Mouse (Mus musculus) testis, adult 2 months (tissue): ENCODE measurements around the gene Nfatc2.

ENCODE experiments used
- CTCF ChIP-seq: fragments of 200-500 bp; IDR thresholded peaks from 2 replicates; pipeline ENCODE4 v1.5.1; 2012; ENCODE audit warnings: low read depth, mild to moderate bottlenecking, inconsistent platforms, low read length, moderate library complexity; ENCODE audit not compliant: control insufficient read depth, insufficient read depth, insufficient replicate concordance
- POLR2A ChIP-seq: fragments of 200-500 bp; IDR thresholded peaks from 2 replicates; pipeline ENCODE4 v1.6.1; 2012; ENCODE audit warnings: low read depth, mild to moderate bottlenecking, inconsistent platforms, low read length, moderate library complexity; ENCODE audit not compliant: control insufficient read depth

- TF ChIP-seq CTCF (no peak), POLR2A (no peak)
Measured at GRCm38 (mm10) chr2:168591076-168591475, 10.4 kb downstream of the Nfatc2 start.
